Mouse (Mus musculus) kidney, embryonic 15.5 days (tissue): ENCODE results near the gene 2610044O15Rik8. TPM values are rescaled to one million over a fixed set of nuclear protein-coding genes. Genes with fewer than 3 reads are reported as not detected.
"Not testable (repeated sequence)": the region's sequence is repeated elsewhere in the genome, so short reads cannot be mapped to it uniquely, and the experiment has no call there.

Experiments used
- ATAC-seq: fragments of 200-750 bp; cut with Nextera tagmentation; replicated peaks from 2 replicates; pipeline ENCODE4 v1.8.0; 2017; ENCODE audit warnings: moderate TSS enrichment; ENCODE audit not compliant: low FRiP score
- H3K27ac ChIP-seq: fragments of 300-500 bp; sonication (generic); 2 replicates; pipeline ENCODE4 v1.5.1; 2015; ENCODE audit warnings: mild to moderate bottlenecking, inconsistent platforms
- H3K27me3 ChIP-seq: fragments of 300-500 bp; sonication (generic); 2 replicates; pipeline ENCODE4 v1.6.1; 2015; ENCODE audit warnings: inconsistent platforms
- H3K36me3 ChIP-seq: fragments of 300-500 bp; sonication (generic); 2 replicates; pipeline ENCODE4 v1.6.1; 2015; ENCODE audit warnings: inconsistent platforms
- H3K4me1 ChIP-seq: fragments of 300-500 bp; sonication (generic); 2 replicates; pipeline ENCODE4 v1.6.1; 2015; ENCODE audit warnings: inconsistent platforms
- H3K4me2 ChIP-seq: fragments of 300-500 bp; sonication (generic); 2 replicates; pipeline ENCODE4 v1.6.1; 2015; ENCODE audit warnings: moderate library complexity, mild to moderate bottlenecking, inconsistent platforms
- H3K4me3 ChIP-seq: fragments of 300-500 bp; sonication (generic); replicated peaks from 2 replicates; pipeline ENCODE4 v1.5.1; 2015; ENCODE audit warnings: mild to moderate bottlenecking, inconsistent platforms
- H3K9ac ChIP-seq: fragments of 300-500 bp; sonication (generic); 2 replicates; pipeline ENCODE4 v1.6.1; 2015; ENCODE audit warnings: mild to moderate bottlenecking, inconsistent platforms
- H3K9me3 ChIP-seq: fragments of 300-500 bp; sonication (generic); replicated peaks from 2 replicates; pipeline ENCODE4 v1.6.1; 2016; ENCODE audit warnings: inconsistent platforms
- WGBS: fragments of 180-500 bp; shearing (Covaris S2); methylation state at CpG from one replicate; pipeline ENCODE4 v1.1.7; 2015; ENCODE audit warnings: mixed read lengths; 5-methylcytosine and 5-hydroxymethylcytosine counted together
- polyA plus RNA-seq: library from polyadenylated mRNA; unstranded; fragments of >200 nt; fragmentation: Nextera tagmentation; extraction: Ambion mirVana; gene quantifications from 2 replicates; pipeline ENCODE4 v1.2.1, GENCODE M21; 2015

Gene 2610044O15Rik8
- 22.7 and 25.4 TPM in 2 replicates for polyA plus RNA-seq

- H3K27ac ChIP-seq, result peak within 1 kb of the TSS; percentile 99
- H3K4me3 ChIP-seq, result peak within 1 kb of the TSS; percentile 72
- H3K9ac ChIP-seq, result peak within 1 kb of the TSS; percentile 64
- WGBS, result under 1% methylated on average over 18 of the region's 18 CpGs
- peak; percentile 100 for ATAC-seq
- peaks cover 11% of the 10 kb centered on the region for H3K4me1 ChIP-seq
- no peaks in the 10 kb centered on the region for H3K36me3 ChIP-seq
- no peaks in the 10 kb centered on the region for H3K27me3 ChIP-seq
- no peaks in the 10 kb centered on the region for H3K9me3 ChIP-seq
- peak within 1 kb of the TSS; percentile 66 for H3K4me2 ChIP-seq
Observed at GRCm38 (mm10) chr8:129234027-129234733, at the start of gene 2610044O15Rik8. Gene 2610044O15Rik8 (minus strand): TSS chr8:129234406.

GRCm38 (mm10) chr8:129265918-129266317 lies 31.7 kb upstream of the 2610044O15Rik8 start:
- Histone ChIP-seq H3K36me3 (peaks cover 37% of the 10 kb centered on the region), H3K27me3 (no peaks in the 10 kb centered on the region), H3K27ac (no peak overlapping the region), H3K4me1 (0 out of 2 replicates have a peak, but pooled peaks cover 3% of the 10 kb centered on the region), H3K4me2 (no peak overlapping the region), H3K4me3 (no peak overlapping the region), H3K9me3 (peaks cover 16% of the 10 kb centered on the region), H3K9ac (no peak overlapping the region)
- ATAC-seq, result no peak
- 92% methylated on average over 1 of the region's 1 CpGs for WGBS

- Histone ChIP-seq H3K4me1 (0 out of 2 replicates have a peak, but pooled peaks cover 3% of the 10 kb centered on the region), H3K27ac (no peak overlapping the region), H3K36me3 (peaks cover 20% of the 10 kb centered on the region), H3K4me2 (peak overlapping the region; percentile 71), H3K4me3 (peak overlapping the region; percentile 59; the same call in 1 of the 2 replicates), H3K9ac (no peak overlapping the region), H3K9me3 (peaks cover 16% of the 10 kb centered on the region), H3K27me3 (no peaks in the 10 kb centered on the region)
- 74% methylated on average over 2 of the region's 2 CpGs for WGBS
- ATAC-seq, result no peak
Observed at GRCm38 (mm10) chr8:129264296-129264695, 30.1 kb upstream of the 2610044O15Rik8 start.

- peak; percentile 98 for ATAC-seq
- WGBS, result under 1% methylated on average over 24 of the region's 24 CpGs
- H3K4me1 ChIP-seq, H3K27me3 ChIP-seq: not testable (repeated sequence)
- Histone ChIP-seq H3K27ac (0 out of 2 replicates have a peak overlapping the region, but pooled peaks have one; percentile 37), H3K36me3 (peaks cover 11% of the 10 kb centered on the region), H3K9ac (peak overlapping the region; percentile 43; the same call in 1 of the 2 replicates), H3K9me3 (peaks cover 11% of the 10 kb centered on the region), H3K4me2 (peak overlapping the region; percentile 71), H3K4me3 (peak overlapping the region; percentile 59)
Observed at GRCm38 (mm10) chr8:129263211-129263927, 29.2 kb upstream of the 2610044O15Rik8 start.

- Histone ChIP-seq H3K9me3 (no peaks in the 10 kb centered on the region), H3K9ac (peak overlapping the region; percentile 64), H3K4me3 (peak overlapping the region; percentile 72), H3K4me1 (peaks cover 11% of the 10 kb centered on the region), H3K36me3 (no peaks in the 10 kb centered on the region), H3K27ac (peak overlapping the region; percentile 99), H3K4me2 (peak overlapping the region; percentile 66), H3K27me3 (no peaks in the 10 kb centered on the region)
- WGBS, result 2% methylated on average over 9 of the region's 9 CpGs
- ATAC-seq, result no peak
Observed at GRCm38 (mm10) chr8:129233664-129234026, 561 bp downstream of the 2610044O15Rik8 start.

Other genes starting within 250 kb of the 2610044O15Rik8 start
- gene Ccdc7a, start 168.9 kb downstream of the 2610044O15Rik8 start, polyA plus RNA-seq, result not detected in 2 replicates
- not detected in 2 replicates for gene Ccdc7b, start 167.3 kb downstream of the 2610044O15Rik8 start, polyA plus RNA-seq
- not detected in 2 replicates for gene Gm10999, start 102.7 kb downstream of the 2610044O15Rik8 start, polyA plus RNA-seq